Mouse (Mus musculus): ENCODE results near the gene Zfp941.
"Not testable (repeated sequence)": the region's sequence is repeated elsewhere in the genome, so short reads cannot be mapped to it uniquely, and the experiment has no call there.

The Zfp941 gene

GRCm38 (mm10) chr7:140780548-140780947 lies 41.4 kb downstream of the Zfp941 start:
- DNase-seq (ENCODE audit: low spot score), result no peak

GRCm38 (mm10) chr7:140765888-140766739 lies 55.9 kb downstream of the Zfp941 start:
- DNase-seq (ENCODE audit: low spot score), result no peak

DNA sequence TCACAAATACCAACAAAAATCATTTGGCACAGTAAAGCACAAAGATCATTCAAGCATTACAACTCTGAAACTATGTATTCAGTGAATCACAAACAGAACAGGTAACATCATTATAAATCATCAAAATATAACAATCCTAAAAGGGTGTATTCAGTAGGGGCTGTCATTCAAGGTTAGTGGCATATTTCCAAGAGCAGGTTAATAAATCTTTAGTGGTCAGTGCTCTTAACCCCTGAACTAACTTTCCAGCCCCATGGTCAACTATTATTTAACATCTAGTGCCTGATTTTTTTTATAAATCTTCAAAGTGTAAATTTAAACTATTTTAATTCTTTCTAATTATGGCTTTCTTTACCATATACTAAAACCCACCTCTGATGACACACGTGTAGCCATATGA lies 56.6 kb downstream of the Zfp941 start:
- not testable (repeated sequence) for DNase-seq (ENCODE audit: low spot score)

GRCm38 (mm10) chr7:140763447-140764020 lies 58.4 kb downstream of the Zfp941 start, which contains the start of gene Cyp2e1:
TSS of gene Cyp2e1 (plus strand) at chr7:140763739.
- DNase-seq (ENCODE audit: low spot score), result no peak

- DNase-seq (ENCODE audit: low spot score), result no peak
Observed at GRCm38 (mm10) chr7:140760647-140761046, 61.3 kb downstream of the Zfp941 start.
